Mouse (Mus musculus): ENCODE measurements at regions not wholly inside any gene's neighbourhood (a gene's known extent, or its start where the extent isn't known, plus 50 kb on each side); places are given as distances from the start of the nearest gene placed in this dataset.
A peak's percentile ranks its signal among the peaks of the same experiment; 100 is the strongest.

DNA sequence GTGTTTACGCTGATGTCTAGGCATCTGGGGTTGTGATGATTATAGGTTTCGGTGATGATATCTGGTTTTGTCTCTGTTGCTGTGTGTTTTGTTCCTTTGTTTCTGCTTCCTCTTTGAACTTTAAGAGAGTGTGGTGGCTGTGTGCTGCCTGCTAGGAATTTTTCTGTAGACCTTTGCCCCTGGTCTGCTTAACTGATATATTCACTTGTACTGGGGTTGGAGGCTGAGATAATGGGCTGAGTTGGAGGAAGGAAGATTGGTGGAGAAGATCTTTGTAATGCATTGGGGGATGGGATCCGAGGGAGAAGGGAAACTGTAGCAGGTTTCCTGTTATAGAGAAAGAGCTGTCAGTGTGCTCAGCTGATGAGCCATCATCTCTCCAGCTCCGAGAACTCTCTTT lies 55.8 kb downstream of the Mid1ip1 start:
- DNase-seq = no peak

DNA sequence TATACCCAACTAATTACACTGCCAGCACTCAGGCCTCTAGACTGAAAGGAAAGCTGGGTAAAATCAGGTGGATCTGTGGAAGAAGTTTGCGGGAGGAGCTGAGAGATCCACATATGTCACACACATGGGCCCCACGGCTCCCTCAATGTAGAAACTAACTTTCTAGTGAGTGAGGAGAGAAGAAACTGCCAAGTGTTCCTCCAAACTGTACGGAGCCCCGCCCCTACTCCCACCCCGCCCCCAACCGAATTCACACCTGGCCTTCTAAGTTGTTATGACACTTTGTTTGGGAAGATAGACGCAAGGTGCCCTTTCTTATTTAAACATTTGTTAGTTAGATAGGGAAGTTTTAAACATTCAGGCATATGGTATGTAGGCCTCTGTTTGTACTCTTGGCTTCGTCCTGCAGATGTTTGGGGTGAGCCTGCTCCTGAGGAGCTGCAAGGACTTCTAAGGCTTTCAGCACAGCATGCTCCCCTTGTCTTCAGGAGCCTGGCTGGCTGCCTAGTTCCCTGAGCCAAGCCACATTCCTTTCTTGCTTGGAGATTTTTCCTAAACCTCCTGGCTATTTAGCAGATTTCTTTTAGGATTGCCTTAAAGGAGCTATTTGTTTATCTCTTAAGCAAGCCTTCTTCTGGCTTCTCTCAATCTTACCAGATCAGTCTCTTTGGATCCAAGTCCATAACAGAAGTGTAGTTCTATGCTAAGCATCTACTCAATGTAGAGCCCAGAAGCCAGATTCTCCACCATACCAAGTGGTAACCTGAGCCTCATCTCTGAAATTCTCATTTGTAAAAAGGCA lies 61.1 kb downstream of the Mid1ip1 start:
- DNase-seq = peak; percentile 33

DNA sequence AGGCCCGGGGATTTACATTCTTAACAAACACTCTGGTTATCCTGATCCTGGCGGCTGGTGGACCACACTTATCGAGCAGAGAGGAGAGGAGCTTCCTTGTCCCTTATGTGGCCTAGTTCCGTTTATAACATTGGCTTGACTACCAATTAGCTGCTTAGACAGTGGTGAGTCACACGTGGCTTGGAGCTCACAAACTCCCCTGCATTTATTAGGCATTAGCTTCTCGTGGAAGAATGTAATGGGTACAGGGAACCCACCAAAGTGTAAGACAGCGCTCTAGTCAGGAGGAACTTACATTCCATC lies 61.7 kb downstream of the Mid1ip1 start:
- DNase-seq = no peak

DNA sequence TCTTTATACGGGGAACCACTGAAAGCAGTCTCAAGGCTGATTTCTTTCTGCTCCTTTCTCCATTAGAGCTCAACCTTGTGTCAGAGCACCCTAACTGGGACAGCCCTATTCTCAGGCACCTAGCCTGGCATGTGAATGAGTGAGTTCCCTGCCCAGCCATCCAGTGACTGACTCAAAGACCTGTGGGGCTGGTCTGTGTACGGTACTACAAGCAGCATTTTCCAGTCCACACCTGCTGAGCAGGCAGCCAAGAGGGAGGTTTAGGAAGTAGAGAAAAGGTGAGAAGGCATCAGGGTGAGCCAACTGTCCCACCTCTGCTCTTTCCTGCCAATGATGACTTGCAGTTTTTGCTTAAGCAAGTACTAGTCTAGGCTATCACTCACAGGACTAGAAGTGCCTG lies 63.2 kb downstream of the Mid1ip1 start:
- DNase-seq = no peak

DNA sequence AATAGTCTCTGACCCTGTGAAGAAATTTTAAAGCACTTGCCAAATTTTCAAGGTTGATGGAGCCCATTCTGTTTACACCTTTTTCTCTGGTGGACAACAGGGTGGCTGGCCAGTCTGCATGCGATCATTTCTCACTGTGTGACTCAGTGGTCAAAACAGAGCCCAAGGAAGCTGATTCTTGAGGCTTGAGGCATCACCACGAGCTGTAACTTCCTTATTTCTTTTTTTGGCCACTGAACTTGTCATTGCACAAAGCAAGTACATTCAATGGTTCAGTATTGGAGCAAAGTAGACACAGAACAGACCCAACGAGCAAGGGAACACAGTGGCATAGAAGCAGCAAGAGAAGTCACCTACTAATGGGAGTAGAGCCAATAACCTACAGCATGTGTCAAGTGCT lies 71.5 kb downstream of the Mid1ip1 start:
- no peak for DNase-seq

DNA sequence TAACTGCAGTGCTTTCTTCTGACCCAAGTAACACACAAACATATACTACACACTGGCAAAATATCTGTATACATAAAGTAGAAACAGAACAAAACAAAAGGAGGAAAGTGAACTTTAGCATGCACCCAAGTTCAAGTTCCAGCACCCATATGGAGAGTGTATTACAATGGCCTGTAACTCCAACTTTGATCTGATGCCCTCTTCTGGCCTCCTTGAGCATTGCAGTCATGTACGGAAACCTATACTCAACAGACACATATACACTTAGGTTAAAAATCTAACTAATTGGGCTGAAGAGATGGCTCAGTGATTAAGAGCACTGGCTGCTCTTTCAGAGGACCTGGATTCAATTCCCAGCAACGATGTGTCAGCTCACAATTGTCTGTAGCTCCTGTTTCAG lies 72.2 kb downstream of the Mid1ip1 start:
- DNase-seq = no peak

DNA sequence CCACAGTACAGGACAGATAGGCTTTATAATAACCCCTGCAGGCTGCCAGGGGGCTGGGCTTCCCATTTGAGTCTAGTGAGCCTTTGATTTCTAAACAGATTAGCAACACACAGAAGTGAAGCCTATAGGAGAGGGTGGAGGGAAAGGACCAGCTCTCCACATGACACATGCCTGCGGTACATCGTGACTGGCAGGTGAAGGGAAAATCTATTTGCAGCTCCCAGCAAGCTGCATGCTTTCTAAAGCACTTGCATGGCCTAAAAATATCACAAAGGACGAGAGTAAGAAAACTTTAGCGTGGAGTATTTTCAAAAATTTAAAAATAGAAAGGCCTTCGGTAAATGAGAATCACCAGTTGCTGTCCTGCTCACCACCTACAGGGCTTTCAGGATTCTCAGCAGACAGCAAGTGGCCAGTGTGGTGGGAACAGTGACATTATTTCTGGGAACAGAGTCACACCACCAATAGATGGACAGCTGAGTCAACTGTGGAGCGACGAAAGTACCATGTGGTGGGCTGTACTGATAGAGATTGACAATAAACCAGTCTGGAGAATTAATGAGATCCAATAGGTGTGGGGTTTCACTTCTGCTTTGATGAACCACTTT lies 105.6 kb downstream of the Mid1ip1 start:
- no peak for DNase-seq

DNA sequence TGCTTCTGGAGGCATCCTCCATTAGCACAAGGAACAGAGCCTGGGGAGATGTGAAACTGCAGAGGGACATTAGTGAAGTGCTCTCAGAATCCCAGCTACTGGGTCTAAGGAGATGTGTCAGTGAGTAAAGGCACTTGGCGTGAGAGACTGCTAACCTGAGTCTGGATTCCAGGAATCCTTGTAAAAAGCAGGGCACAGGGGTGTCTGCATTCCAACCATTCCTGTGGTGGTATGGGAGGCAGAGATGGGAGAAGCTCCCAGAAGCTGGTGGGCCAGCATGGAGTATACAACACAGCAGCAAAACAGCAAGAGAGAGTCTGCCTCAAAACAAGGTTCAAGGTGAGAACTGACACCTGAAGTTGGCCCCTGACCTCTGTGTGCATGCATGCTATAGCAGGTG lies 118.9 kb downstream of the Mid1ip1 start:
- DNase-seq = no peak

DNA sequence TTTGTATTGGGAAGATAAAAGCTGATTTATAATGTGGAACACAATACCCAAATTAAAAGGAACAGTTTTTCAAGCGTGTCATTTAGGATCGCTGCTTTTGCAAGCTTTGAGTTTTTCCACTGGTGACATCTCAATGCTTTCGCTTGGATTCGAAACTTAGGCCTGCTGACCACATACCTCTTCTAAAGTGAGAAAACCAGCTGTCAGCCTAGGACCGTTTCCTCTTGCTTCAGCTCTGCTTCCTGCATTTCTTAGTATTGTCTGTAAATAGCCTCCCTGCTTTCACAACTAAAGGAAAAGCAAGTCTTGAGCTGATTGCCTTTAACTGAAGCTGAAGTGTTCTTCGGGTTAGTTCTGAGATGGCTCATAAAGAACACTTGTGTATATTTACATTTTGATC lies 142.3 kb downstream of the Mid1ip1 start:
- DNase-seq = no peak

DNA sequence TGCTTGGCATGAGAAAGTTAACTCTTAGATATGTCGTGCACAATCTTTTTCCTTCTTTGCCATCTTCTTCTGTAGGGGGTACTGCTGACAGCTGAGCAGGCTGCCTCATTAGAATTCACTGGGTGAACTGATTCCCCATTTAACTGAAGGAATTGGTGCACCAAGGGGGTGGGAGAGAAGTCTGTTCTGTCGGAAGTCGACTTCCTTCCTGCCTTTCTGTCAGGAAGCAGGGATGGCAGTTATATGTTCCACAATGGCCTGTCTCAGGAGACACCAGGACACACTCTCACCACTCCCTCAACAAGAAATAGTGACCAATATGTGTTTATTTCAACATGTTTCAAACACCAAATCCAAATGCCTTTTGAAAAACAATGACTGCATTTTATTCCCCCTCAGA lies 142.9 kb downstream of the Mid1ip1 start:
- DNase-seq = no peak

DNA sequence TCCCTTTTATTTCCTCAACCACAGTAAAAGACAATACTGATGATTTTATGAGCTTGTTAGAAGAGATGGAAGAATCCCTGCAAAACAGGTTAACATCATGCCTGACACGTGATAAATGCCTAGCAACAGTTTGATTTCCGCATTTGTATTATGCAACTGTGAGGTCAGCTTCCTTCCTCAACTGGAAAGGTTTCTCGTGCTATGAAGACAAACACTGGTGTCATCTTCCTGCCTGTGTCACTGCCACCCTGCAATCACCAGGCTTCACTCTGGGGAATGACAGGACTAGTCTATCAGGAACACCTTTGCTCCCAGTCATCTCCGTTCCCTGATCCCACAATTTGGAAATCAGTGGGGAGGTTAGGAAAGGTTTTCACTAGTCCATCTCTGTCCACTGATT lies 156.8 kb downstream of the Mid1ip1 start:
- DNase-seq = no peak

DNA sequence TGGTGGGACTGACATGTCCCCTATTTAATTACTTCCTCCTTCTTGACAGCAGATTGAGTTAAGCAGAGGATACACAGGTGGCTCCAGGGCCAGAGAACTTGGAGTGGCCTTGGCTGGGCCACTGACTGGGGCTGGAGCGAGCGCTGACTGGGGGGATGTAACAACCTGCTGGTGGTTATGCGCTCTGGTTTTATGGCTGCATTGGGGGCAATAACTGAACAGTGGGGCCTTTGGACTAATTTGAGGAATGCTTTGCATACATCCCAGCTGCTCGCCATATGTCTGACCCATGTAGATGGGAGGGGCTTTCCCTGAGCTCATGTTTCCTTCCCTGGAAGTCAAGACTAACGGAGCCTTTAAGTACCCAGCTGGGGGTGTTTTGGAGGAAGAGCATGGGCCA lies 163.0 kb downstream of the Mid1ip1 start:
- DNase-seq = no peak

DNA sequence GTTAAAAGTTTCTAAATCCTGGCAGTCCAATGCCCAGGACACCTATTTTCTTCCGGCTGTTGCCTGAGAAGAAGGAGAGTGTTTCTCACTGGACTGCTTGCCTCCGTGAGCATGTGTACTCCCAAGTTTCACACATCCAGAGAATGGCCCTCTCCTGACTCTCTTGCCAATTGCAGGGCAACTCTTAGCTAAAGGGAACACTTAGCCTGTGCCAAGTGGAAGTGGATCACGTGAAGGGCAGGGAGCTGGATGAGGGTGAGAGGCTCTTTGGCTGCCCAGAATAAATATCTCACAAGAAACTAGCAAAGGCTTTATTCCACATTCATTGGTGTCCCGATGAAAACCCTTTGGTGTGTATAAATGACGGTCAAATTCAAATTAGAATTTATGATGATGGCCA lies 164.1 kb downstream of the Mid1ip1 start:
- no peak for DNase-seq

DNA sequence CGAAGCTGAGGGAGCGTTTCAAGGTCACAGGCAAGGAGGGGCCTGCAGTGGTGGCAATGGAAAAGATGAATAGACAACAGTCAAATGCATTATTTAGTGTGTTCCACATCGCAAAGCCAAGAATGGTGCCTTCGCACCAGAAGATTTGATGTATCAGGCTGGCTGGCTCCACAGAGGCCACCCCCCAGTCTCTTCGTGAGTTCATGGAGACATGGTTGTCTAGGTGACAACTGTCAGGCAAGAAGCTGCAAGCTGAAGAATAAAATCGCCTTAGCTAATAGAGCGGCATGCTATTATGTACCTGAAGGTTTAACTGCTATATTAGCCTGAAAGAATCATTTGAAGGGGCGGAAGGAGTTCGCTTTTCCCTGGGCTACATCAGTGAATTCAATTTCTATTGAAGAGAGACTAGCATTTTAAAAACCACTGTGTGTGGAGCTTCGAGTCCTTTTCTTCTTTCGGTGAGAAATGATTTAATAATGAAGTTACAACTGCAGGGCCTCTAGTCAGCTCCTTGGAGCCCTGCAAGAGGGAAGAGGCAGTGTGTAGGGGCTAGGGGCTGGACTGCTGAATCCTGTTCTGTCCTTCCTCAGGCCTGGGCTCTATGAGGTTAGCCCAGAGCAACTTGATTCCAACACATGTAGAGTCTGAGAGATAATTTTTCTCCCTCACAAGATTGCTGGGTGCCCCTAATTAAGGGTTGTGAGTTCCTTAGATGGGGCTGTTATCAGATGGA lies 169.1 kb downstream of the Mid1ip1 start:
- no peak for DNase-seq

DNA sequence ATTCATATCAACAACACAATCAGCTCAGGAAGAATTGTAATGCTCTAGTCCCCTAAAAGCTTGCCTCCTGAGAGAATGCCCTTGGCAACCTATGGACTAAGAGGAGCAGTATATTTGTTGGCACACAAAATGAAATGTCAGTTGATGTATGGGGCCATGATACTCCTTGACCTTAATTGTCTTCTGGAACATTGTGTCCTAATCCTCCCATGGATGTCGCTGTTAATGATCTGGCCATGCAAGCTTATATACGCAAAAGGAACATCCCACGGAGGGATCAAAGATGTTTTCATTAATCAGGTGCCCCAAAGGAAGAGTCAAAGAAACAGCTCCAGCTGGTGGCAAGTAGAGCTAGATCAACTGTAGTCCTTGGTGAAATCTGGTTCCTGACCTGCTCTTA lies 178.0 kb downstream of the Mid1ip1 start:
- DNase-seq = no peak

DNA sequence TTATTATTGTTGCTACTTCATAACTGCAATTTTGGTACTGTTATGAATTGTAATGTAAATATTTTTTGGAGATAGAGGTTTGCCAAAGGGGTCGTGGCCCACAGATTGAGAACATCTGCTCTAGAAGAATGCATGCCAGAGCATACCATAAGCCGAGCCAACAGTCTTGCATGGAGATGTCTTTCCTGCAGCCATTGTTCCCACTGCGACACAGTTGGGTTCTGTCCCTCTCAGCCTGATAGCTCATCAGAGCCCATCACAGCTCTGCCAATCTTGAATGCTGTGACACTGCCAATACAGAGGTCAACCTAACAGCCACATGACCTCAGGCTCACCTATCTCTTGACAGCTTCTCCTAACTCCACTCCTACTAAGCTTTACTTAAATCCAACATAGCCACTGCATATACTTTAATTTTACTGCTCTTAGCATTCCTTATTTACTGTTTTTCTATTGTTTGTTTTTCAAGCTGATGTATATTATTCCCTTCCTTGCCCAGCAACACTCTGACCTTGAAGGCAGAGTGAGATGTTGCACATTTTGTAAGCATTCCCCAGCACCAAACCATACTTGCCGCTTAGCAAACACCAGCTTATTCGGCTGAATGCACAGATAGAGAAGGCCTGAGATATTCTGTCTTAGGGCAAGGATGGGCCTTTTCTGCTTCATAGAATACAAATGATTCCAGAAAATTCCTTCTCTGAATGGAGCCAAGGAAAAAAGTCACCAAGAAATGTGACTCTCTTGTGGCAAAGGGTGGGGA lies 181.6 kb downstream of the Mid1ip1 start:
- DNase-seq = peak; percentile 17

DNA sequence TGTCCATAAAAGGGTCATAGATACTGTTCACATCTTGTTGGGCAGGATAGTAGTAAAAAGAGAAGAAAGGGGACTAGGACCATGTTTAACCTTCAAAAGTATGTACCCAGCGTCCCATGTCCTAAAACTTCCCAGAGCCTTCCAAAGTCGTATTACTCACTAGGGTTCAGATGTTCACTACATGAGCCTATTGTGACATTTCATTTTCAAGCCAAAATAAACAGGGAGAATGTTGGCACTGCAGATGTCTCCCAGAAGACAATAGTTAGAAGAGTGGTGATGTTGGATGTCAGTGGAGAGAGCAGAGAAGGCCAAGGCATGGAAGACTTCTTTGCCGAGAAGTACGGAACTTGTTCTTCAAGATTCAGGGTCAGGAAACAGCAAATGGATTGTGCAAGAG lies 187.9 kb downstream of the Mid1ip1 start:
- no peak for DNase-seq

DNA sequence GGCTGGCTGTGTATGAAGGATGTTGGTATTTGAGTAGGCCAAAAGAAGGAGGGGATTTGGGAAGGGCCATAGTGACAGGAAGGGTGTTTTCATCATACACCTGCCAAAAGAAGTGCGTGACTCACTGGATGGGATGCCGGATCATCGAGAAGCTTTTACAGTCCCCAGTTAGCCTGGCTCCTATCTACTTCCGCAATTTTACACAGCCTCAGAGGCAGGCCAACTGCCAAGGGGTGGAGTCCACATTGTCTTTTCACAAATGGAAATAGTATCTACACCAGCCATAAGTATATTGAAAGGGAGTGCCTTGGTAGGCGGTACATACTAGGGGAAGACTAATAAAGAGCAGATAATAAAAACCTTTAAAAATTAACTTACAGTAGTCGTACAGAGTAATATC lies 189.3 kb downstream of the Mid1ip1 start:
- DNase-seq = no peak

DNA sequence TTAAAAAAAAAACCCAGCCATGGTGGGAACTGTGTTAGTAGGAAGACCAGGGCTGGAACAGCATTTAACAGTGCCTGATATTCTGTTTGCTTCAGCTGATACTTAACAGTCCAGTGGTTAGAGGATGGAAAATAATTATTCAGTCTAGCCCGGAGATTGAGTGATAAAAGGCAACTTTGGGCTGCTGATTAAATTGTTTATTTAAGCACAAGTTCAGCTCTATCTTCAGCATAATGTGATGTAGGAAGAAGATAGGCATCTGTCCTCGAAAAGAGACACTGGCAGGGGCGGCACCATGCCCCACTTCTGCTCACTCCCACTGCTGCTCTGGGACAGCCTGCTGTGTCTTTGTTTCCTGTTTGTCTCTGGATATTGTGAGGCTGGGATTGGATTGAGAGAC lies 190.1 kb downstream of the Mid1ip1 start:
- no peak for DNase-seq

DNA sequence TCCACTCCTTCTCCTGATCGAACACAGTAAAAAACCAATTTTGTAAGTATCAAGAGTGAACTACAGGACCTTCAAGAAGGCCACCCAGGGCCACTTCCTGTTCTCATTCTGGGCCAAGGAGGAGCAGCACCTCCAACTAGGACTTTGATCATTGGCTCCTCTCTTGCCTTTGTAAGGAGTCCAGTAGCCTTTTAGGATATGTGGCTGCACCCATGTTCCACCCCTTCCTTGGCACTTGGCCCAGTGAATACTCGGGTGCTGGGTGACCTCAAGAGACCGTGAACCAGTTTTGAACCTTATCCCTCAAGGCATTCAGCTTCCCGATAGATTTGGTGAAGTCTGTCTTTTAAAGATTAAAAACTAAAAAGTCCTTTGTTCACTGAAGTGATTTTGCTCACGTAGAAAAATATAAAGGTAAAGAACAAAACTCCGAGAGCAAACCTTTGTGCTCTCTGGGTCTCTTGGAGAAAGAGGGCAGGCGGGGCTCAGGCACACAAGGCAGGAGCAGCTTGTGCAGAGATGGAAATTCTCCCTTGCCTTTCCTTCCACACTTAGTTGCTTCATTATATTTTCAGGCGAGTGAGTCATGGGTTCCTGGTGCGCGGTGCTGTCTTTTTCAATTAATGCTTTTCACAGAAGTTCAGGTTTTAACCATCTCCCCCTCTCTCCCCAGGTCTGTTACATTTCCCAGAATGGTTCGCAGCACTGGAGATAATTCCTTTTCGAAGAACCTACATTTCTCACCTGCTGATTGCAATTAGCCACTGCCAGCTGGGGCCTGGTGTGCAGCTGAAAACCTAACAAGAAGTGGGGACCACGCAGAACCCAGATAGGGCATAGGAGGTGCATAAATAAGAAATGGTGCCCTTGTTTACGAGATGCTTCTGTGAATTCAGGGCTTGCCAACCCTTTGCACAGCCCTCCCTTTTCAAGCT lies 196.6 kb downstream of the Mid1ip1 start:
- DNase-seq = peak; percentile 18
